Mouse (Mus musculus) midbrain, embryonic 12.5 days (tissue): ENCODE measurements at regions not wholly inside any gene's neighbourhood (a gene's known extent, or its start where the extent isn't known, plus 50 kb on each side); places are given as distances from the start of the nearest gene placed in this dataset.

Experiments used
- ATAC-seq: fragments of 200-750 bp; cut with Nextera tagmentation; 2 replicates; pipeline ENCODE4 v1.8.0; 2017; ENCODE audit warnings: low read depth, moderate TSS enrichment, moderate library complexity; ENCODE audit not compliant: low FRiP score
- H3K27ac ChIP-seq: fragments of 300-500 bp; sonication (generic); replicated peaks from 2 replicates; pipeline ENCODE4 v1.5.1; 2016; ENCODE audit warnings: mild to moderate bottlenecking
- H3K27me3 ChIP-seq: fragments of 300-500 bp; sonication (generic); 2 replicates; pipeline ENCODE4 v1.6.1; 2016; ENCODE audit warnings: mild to moderate bottlenecking
- H3K36me3 ChIP-seq: fragments of 300-500 bp; sonication (generic); 2 replicates; pipeline ENCODE4 v1.6.1; 2016
- H3K4me1 ChIP-seq: fragments of 300-500 bp; sonication (generic); 2 replicates; pipeline ENCODE4 v1.6.1; 2016
- H3K4me2 ChIP-seq: fragments of 300-500 bp; sonication (generic); replicated peaks from 2 replicates; pipeline ENCODE4 v1.6.1; 2016; ENCODE audit warnings: mild to moderate bottlenecking, moderate library complexity
- H3K4me3 ChIP-seq: fragments of 300-500 bp; sonication (generic); 2 replicates; pipeline ENCODE4 v1.5.1; 2016; ENCODE audit warnings: mild to moderate bottlenecking
- H3K9ac ChIP-seq: fragments of 300-500 bp; sonication (generic); replicated peaks from 2 replicates; pipeline ENCODE4 v1.6.1; 2016; ENCODE audit warnings: mild to moderate bottlenecking, moderate library complexity
- H3K9me3 ChIP-seq: fragments of 300-500 bp; sonication (generic); 2 replicates; pipeline ENCODE4 v1.6.1; 2016; ENCODE audit warnings: mild to moderate bottlenecking
- WGBS: fragments of 180-500 bp; shearing (Covaris S2); methylation state at CpG from one replicate; pipeline ENCODE4 v1.1.7; 2016; 5-methylcytosine and 5-hydroxymethylcytosine counted together

GRCm38 (mm10) chr13:28701309-28701708 is 252.2 kb downstream of the Sox4 start:
- no peak overlapping the region for H3K4me2 ChIP-seq
- no peak overlapping the region for H3K27ac ChIP-seq
- no peaks in the 10 kb centered on the region for H3K9me3 ChIP-seq
- H3K36me3 ChIP-seq, result no peaks in the 10 kb centered on the region
- no peak for ATAC-seq
- peaks cover 24% of the 10 kb centered on the region for H3K4me1 ChIP-seq
- H3K4me3 ChIP-seq, result no peak overlapping the region
- WGBS, result 71% methylated on average over 1 of the region's 1 CpGs
- no peaks in the 10 kb centered on the region for H3K27me3 ChIP-seq
- H3K9ac ChIP-seq, result no peak overlapping the region

DNA sequence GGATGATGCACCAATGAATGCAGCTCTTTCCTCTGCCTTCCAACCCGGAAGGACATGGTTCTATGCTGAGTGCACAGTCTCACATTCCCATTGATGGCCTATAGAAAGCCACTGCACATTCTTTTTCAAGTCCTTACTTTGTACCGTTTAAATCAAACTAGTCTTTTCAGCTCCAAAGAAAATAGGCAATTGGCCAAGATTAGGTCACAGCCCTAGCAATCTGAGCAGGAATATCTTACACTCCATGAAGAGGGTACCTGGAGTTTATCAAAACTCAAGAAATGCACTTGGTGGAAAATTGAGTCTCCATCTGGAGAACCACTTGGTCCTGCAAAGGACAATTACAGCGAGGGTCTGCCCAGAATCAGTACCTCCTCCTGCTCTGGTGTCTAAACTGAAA is 253.4 kb downstream of the Sox4 start:
- Histone ChIP-seq H3K4me2 (no peak overlapping the region), H3K9ac (no peak overlapping the region), H3K36me3 (no peaks in the 10 kb centered on the region), H3K4me1 (peaks cover 24% of the 10 kb centered on the region), H3K27me3 (no peaks in the 10 kb centered on the region), H3K4me3 (no peak overlapping the region), H3K9me3 (no peaks in the 10 kb centered on the region), H3K27ac (no peak overlapping the region)
- WGBS, result 78% methylated on average over 3 of the region's 3 CpGs
- no peak for ATAC-seq

GRCm38 (mm10) chr13:28699490-28700032 is 254.0 kb downstream of the Sox4 start:
- Histone ChIP-seq H3K9me3 (no peaks in the 10 kb centered on the region), H3K27ac (no peak overlapping the region), H3K9ac (no peak overlapping the region), H3K27me3 (no peaks in the 10 kb centered on the region), H3K4me3 (no peak overlapping the region), H3K36me3 (no peaks in the 10 kb centered on the region), H3K4me1 (peaks cover 24% of the 10 kb centered on the region), H3K4me2 (no peak overlapping the region)
- 81% methylated on average over 4 of the region's 4 CpGs for WGBS
- ATAC-seq, result no peak

DNA sequence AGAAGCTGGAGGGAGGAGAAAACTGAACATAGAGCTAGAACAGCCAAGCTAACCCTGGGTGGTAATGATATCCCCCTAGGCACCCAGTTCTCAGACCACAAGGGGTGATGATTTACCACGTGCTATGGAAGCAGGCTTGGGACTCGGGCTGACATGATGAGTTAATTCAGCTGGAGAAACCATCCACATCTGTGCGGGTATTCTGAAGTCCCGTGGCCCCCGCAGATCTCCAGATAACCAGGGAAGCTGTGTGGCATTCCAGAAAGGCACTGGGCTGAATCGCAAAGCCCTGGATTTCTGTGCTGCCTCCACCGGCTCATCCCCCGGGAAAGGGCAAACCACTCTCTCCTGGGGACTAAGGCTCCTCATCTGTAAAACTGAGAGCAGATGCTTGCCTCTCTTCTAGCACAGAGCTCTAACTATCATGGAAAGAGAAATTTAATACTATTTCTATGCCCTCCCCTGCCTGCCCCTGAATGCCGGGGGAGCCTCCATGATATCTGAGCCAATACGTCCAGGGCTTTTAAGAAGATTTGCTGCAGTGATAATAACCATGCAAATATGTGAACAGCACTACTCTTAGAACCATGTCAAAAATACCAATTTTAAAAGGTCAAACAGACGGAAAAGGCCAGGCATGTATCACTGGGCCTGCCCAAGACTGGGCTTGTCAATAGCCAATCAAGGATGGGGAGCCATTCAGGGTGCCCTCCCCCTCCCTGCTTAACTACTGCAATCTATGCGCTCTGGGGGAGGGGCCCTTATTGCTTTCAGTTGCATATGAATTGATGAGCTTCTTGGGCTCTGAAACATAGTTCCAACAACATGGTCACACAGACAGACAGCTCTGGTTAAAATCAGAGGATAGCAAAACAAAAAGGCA is 255.5 kb downstream of the Sox4 start:
- peak; percentile 54 for ATAC-seq
- H3K36me3 ChIP-seq, result no peaks in the 10 kb centered on the region
- H3K4me3 ChIP-seq, result no peak overlapping the region
- no peaks in the 10 kb centered on the region for H3K27me3 ChIP-seq
- H3K9me3 ChIP-seq, result no peaks in the 10 kb centered on the region
- WGBS, result 12% methylated on average over 12 of the region's 12 CpGs
- H3K4me2 ChIP-seq, result no peak overlapping the region
- H3K4me1 ChIP-seq, result peaks cover 27% of the 10 kb centered on the region
- peak overlapping the region; percentile 43; the same call in 1 of the 2 replicates for H3K27ac ChIP-seq
- H3K9ac ChIP-seq, result no peak overlapping the region

DNA sequence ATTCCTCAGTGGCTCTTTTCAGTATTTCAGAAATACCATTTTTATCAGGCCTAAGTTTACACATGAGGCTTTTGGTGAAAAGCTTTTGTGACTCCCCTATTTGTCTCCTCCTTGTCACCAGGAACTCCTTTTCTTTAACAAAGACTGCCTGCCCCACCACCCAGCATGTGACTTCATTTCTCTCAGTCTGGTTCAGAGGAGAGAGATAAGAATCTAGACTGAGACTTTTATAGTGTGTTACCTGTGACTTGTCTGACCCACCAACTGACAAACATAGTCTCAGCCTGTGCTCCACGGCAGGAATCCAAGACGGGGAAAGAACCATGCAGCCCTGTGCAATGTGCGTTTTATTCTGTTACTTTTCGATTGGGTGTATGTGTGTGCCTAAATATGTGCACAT is 260.4 kb downstream of the Sox4 start:
- Histone ChIP-seq H3K4me3 (no peak overlapping the region), H3K9ac (no peak overlapping the region), H3K4me2 (no peak overlapping the region), H3K27ac (peak overlapping the region; percentile 25; the same call in 1 of the 2 replicates), H3K4me1 (peaks cover 31% of the 10 kb centered on the region), H3K9me3 (no peaks in the 10 kb centered on the region), H3K27me3 (no peaks in the 10 kb centered on the region), H3K36me3 (no peaks in the 10 kb centered on the region)
- ATAC-seq, result no peak
- WGBS, result 70% methylated on average over 4 of the region's 4 CpGs

DNA sequence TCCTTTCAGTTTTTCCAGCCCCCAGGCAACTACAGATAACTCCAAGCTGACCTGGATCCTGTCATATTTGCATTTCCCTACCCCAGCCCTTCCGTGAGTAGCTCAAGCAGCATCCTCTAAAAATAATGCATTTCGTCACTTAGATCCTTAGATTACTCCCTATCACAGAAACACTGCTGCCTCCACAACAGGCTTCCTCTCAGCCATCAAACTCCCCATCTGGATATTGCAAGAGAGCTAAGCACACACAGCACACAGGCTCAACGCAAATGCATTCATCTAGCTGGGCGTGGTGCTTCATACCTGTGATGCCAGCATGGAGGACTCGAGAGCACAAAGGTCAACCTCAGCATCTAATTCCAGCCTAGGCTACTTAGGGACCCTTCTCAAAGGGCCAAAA is 260.9 kb downstream of the Sox4 start:
- Histone ChIP-seq H3K9ac (no peak overlapping the region), H3K27ac (no peak overlapping the region; the same call in 1 of the 2 replicates), H3K4me3 (no peak overlapping the region), H3K36me3 (no peaks in the 10 kb centered on the region), H3K4me1 (peaks cover 27% of the 10 kb centered on the region), H3K4me2 (no peak overlapping the region), H3K27me3 (no peaks in the 10 kb centered on the region), H3K9me3 (no peaks in the 10 kb centered on the region)
- 67% methylated on average over 5 of the region's 5 CpGs for WGBS
- no peak for ATAC-seq

- ATAC-seq, result 0 out of 2 replicates have a peak, but pooled peaks have one; percentile 16
Observed at GRCm38 (mm10) chr13:28690511-28691160, 262.9 kb downstream of the Sox4 start.

GRCm38 (mm10) chr13:28687838-28688237 is 265.7 kb downstream of the Sox4 start:
- H3K27ac ChIP-seq, result no peak overlapping the region
- H3K4me1 ChIP-seq, result peaks cover 13% of the 10 kb centered on the region; the same call in 1 of the 2 replicates
- H3K9me3 ChIP-seq, result no peaks in the 10 kb centered on the region
- H3K4me2 ChIP-seq, result no peak overlapping the region
- no peak for ATAC-seq
- H3K9ac ChIP-seq, result no peak overlapping the region
- WGBS, result 88% methylated on average over 1 of the region's 1 CpGs
- no peak overlapping the region for H3K4me3 ChIP-seq
- no peaks in the 10 kb centered on the region for H3K27me3 ChIP-seq
- H3K36me3 ChIP-seq, result no peaks in the 10 kb centered on the region

More at GRCm38 (mm10) chr13:28690511-28691160, 262.9 kb downstream of the Sox4 start:
- WGBS, result 82% methylated on average over 5 of the region's 5 CpGs
- H3K4me1 ChIP-seq, result peaks cover 18% of the 10 kb centered on the region; the same call in 1 of the 2 replicates
- no peaks in the 10 kb centered on the region for H3K36me3 ChIP-seq
- H3K4me3 ChIP-seq, result no peak overlapping the region
- no peak overlapping the region for H3K9ac ChIP-seq
- no peak overlapping the region for H3K4me2 ChIP-seq
- H3K27me3 ChIP-seq, result no peaks in the 10 kb centered on the region
- no peaks in the 10 kb centered on the region for H3K9me3 ChIP-seq
- peak overlapping the region; percentile 30; the same call in 1 of the 2 replicates for H3K27ac ChIP-seq

- H3K4me3 ChIP-seq, result no peak overlapping the region
Observed at GRCm38 (mm10) chr13:28684311-28684710, 269.2 kb downstream of the Sox4 start.

GRCm38 (mm10) chr13:28680266-28680665 is 273.2 kb downstream of the Sox4 start:
- ATAC-seq, result no peak
- no peak overlapping the region for H3K4me3 ChIP-seq
- no peaks in the 10 kb centered on the region for H3K4me1 ChIP-seq
- no peaks in the 10 kb centered on the region for H3K36me3 ChIP-seq
- H3K27ac ChIP-seq, result no peak overlapping the region
- H3K27me3 ChIP-seq, result no peaks in the 10 kb centered on the region
- WGBS, result 89% methylated on average over 1 of the region's 1 CpGs
- no peaks in the 10 kb centered on the region for H3K9me3 ChIP-seq
- no peak overlapping the region for H3K4me2 ChIP-seq
- H3K9ac ChIP-seq, result no peak overlapping the region

More at GRCm38 (mm10) chr13:28684311-28684710, 269.2 kb downstream of the Sox4 start:
- Histone ChIP-seq H3K27ac (no peak overlapping the region), H3K9ac (no peak overlapping the region), H3K36me3 (no peaks in the 10 kb centered on the region), H3K4me1 (no peaks in the 10 kb centered on the region), H3K27me3 (no peaks in the 10 kb centered on the region), H3K9me3 (no peaks in the 10 kb centered on the region), H3K4me2 (no peak overlapping the region)
- ATAC-seq, result no peak
- 94% methylated on average over 3 of the region's 3 CpGs for WGBS

DNA sequence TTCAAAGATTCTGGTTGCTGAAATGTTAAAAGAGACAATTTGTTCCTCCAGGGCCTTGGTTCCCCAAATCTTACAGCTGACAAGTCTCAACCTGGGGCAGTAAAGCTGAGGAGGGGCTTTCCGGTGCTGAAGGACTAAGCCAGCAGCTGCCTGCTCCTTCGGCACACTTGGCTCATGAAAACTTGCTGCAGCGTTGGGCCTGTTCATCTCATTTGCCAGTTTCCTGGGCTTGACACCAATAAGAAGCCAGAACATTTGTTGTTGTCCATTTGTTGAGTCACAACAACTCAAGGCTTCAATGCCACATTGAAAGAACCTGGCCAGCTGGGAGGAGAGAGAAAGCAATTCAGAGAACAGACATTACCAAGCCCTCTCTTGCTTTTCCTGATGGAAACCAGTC is 279.9 kb downstream of the Sox4 start:
- WGBS, result 81% methylated on average over 3 of the region's 3 CpGs
- H3K9ac ChIP-seq, result no peak overlapping the region
- no peak overlapping the region for H3K4me2 ChIP-seq
- no peaks in the 10 kb centered on the region for H3K9me3 ChIP-seq
- no peak for ATAC-seq
- no peak overlapping the region for H3K4me3 ChIP-seq
- no peaks in the 10 kb centered on the region for H3K27me3 ChIP-seq
- H3K27ac ChIP-seq, result no peak overlapping the region
- peaks cover 10% of the 10 kb centered on the region; the same call in 1 of the 2 replicates for H3K4me1 ChIP-seq
- 0 out of 2 replicates have a peak, but pooled peaks cover under 1% of the 10 kb centered on the region for H3K36me3 ChIP-seq

GRCm38 (mm10) chr13:28671543-28671942 is 282.0 kb downstream of the Sox4 start:
- 55% methylated on average over 11 of the region's 11 CpGs for WGBS
- no peak overlapping the region for H3K9ac ChIP-seq
- H3K4me1 ChIP-seq, result peaks cover 10% of the 10 kb centered on the region; the same call in 1 of the 2 replicates
- ATAC-seq, result no peak
- no peak overlapping the region for H3K4me3 ChIP-seq
- no peak overlapping the region for H3K27ac ChIP-seq
- no peak overlapping the region for H3K4me2 ChIP-seq
- H3K9me3 ChIP-seq, result no peaks in the 10 kb centered on the region
- no peaks in the 10 kb centered on the region for H3K27me3 ChIP-seq
- H3K36me3 ChIP-seq, result peaks cover 9% of the 10 kb centered on the region
